Comparison of ENCODE assay signal across 15 mouse cellular contexts in the genomic region with DNA sequence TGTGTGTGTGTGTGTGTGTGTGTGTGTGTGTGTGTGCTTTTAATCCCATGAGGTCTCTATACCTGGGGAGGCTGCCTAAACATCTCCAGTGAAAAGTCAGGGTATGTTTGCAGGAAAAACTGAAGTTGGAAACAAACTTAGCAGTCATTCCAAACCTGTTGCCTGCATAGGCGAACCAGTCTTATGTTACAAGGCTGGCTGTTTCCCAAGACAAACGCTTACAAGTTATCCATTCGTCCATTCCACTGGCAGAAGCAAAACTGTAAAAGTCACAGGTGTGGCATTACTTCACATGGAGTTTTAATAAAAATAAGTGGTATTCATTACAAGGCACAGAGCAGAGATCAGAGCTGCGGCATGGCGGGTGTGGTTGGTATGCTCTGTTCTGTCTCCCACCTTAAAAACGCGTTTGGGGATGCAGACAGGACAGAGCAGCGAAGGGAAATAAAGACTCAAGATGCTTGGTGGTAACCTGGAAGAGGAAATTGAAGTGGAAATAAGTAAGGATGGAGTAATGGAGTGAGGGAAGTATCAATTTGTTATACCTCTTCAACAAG. TPM values are rescaled to one million over a fixed set of nuclear protein-coding genes. Genes with fewer than 3 reads are reported as not detected.
DNase-seq lines count a peak whose midpoint lies in the region; ATAC-seq and TF ChIP-seq lines count a peak whose summit lies in the region.
"Had no signal": no experiment of that assay in that cellular context is flagged by ENCODE, and none has a peak within 500 bp of the region (broad histone marks: within the 10 kb centered on the region; RNA-seq: fewer than 3 reads in every experiment).

No protein-coding gene starts in this region.

- no peaks in the 10 kb centered on the region for H3K9me3 ChIP-seq in heart, embryonic 13.5 days
- no peaks in the 10 kb centered on the region for H3K9me3 ChIP-seq in limb, embryonic 12.5 days
- H3K9me3 ChIP-seq in limb, embryonic 10.5 days (replicated peaks), result no peaks in the 10 kb centered on the region
- no peaks in the 10 kb centered on the region for H3K9me3 ChIP-seq in embryonic facial prominence, embryonic 15.5 days (replicated peaks)
- no peaks in the 10 kb centered on the region for H3K9me3 ChIP-seq in neural tube, embryonic 14.5 days (ENCODE audit: control insufficient read depth, low read length)

- H3K27me3 ChIP-seq in heart, embryonic 13.5 days (replicated peaks), result peaks cover 15% of the 10 kb centered on the region
- peaks cover 36% of the 10 kb centered on the region for H3K27me3 ChIP-seq in limb, embryonic 12.5 days
- peaks cover 52% of the 10 kb centered on the region for H3K27me3 ChIP-seq in limb, embryonic 10.5 days (ENCODE audit: low read depth, poor library complexity, severe bottlenecking)
- H3K27me3 ChIP-seq in embryonic facial prominence, embryonic 15.5 days, result peaks cover 4% of the 10 kb centered on the region
- H3K27me3 ChIP-seq in neural tube, embryonic 14.5 days (ENCODE audit: control insufficient read depth, insufficient read depth, low read length), result no peaks in the 10 kb centered on the region

- H3K9ac ChIP-seq in heart, embryonic 13.5 days, result peak overlapping the region; percentile 86
- H3K9ac ChIP-seq in limb, embryonic 12.5 days (replicated peaks), result no peak overlapping the region
- no peak overlapping the region for H3K9ac ChIP-seq in embryonic facial prominence, embryonic 15.5 days
- H3K9ac ChIP-seq in neural tube, embryonic 14.5 days (replicated peaks; ENCODE audit: low read depth, low read length), result no peak overlapping the region
- H3K9ac ChIP-seq: hindbrain, embryonic 14.5 days had no signal

- WGBS in heart, embryonic 13.5 days, result 54% methylated on average over 8 of the region's 8 CpGs
- 50% methylated on average over 8 of the region's 8 CpGs for WGBS in limb, embryonic 12.5 days
- WGBS in limb, embryonic 10.5 days, result 83% methylated on average over 8 of the region's 8 CpGs
- 59% methylated on average over 8 of the region's 8 CpGs for WGBS in embryonic facial prominence, embryonic 15.5 days
- WGBS in neural tube, embryonic 14.5 days, result 72% methylated on average over 8 of the region's 8 CpGs

- DNase-seq in heart, postnatal 10 days, result no peak
- DNase-seq in limb, embryonic 10.5 days (ENCODE audit: low spot score), result no peak
- no peak for DNase-seq in left cerebral cortex, adult 2 months (ENCODE audit: extremely low spot score in 1 of 2, low spot score in 2 of 2)
- no peak for DNase-seq in liver
- DNase-seq: cerebellum, adult 11 months; kidney, adult 9 months; layer of hippocampus, postnatal 36 days; right cerebral cortex, postnatal 4 days had no signal

- peaks cover 5% of the 10 kb centered on the region for H3K4me1 ChIP-seq in heart, embryonic 13.5 days
- H3K4me1 ChIP-seq in limb, embryonic 12.5 days (replicated peaks), result no peaks in the 10 kb centered on the region; the same call in 1 of the 2 replicates
- peaks cover 10% of the 10 kb centered on the region for H3K4me1 ChIP-seq in limb, embryonic 10.5 days
- peaks cover 11% of the 10 kb centered on the region; the same call in 1 of the 2 replicates for H3K4me1 ChIP-seq in embryonic facial prominence, embryonic 15.5 days
- no peaks in the 10 kb centered on the region for H3K4me1 ChIP-seq in neural tube, embryonic 14.5 days (ENCODE audit: control insufficient read depth, insufficient read depth, low read length)

- intact Hi-C loops in heart, postnatal 10 days (cut with DNase I), result loop anchor here (10.0 kb wide), 1 partner anchor 161 kb away; a partner anchor contains a TSS
- intact Hi-C loops in left cerebral cortex, adult 2 months (cut with DNase I), result no loop called here

- H3K4me2 ChIP-seq in heart, embryonic 13.5 days, result peak overlapping the region; percentile 99
- peak overlapping the region; percentile 100 for H3K4me2 ChIP-seq in limb, embryonic 12.5 days
- H3K4me2 ChIP-seq in embryonic facial prominence, embryonic 15.5 days (replicated peaks), result peak overlapping the region; percentile 99; the same call in 1 of the 2 replicates
- peak overlapping the region; percentile 100; the same call in 1 of the 2 replicates for H3K4me2 ChIP-seq in neural tube, embryonic 14.5 days (ENCODE audit: low read depth, low read length)

- no peak for ATAC-seq in heart, embryonic 13.5 days (ENCODE audit: extremely low read depth, insufficient number of reproducible peaks, low FRiP score, low TSS enrichment)
- no peak for ATAC-seq in limb, embryonic 12.5 days (ENCODE audit: insufficient number of reproducible peaks, insufficient read depth, low FRiP score, low TSS enrichment, low read depth)
- ATAC-seq in embryonic facial prominence, embryonic 15.5 days (ENCODE audit: insufficient number of reproducible peaks, low FRiP score, low TSS enrichment, low read depth), result no peak
- no peak for ATAC-seq in neural tube, embryonic 14.5 days (ENCODE audit: low read depth)
- ATAC-seq: activated CD4-positive, CD25-positive, alpha-beta regulatory T cell, adult 4 months had no signal

- H3K4me3 ChIP-seq in heart, embryonic 13.5 days, result peak overlapping the region; percentile 86
- H3K4me3 ChIP-seq in limb, embryonic 12.5 days (replicated peaks), result no peak overlapping the region
- H3K4me3 ChIP-seq in limb, embryonic 10.5 days, result no peak overlapping the region
- peak overlapping the region; percentile 78 for H3K4me3 ChIP-seq in embryonic facial prominence, embryonic 15.5 days (replicated peaks)
- no peak overlapping the region for H3K4me3 ChIP-seq in neural tube, embryonic 14.5 days (ENCODE audit: low read depth, low read length)
- no peak overlapping the region for H3K4me3 ChIP-seq in left cerebral cortex, adult 2 months

- no peak for TF ChIP-seq CTCF in left cerebral cortex, adult 2 months (IDR thresholded peaks at IDR 0.05)

- H3K36me3 ChIP-seq in heart, embryonic 13.5 days, result no peaks in the 10 kb centered on the region
- H3K36me3 ChIP-seq in limb, embryonic 12.5 days, result no peaks in the 10 kb centered on the region
- no peaks in the 10 kb centered on the region for H3K36me3 ChIP-seq in limb, embryonic 10.5 days
- no peaks in the 10 kb centered on the region for H3K36me3 ChIP-seq in embryonic facial prominence, embryonic 15.5 days
- H3K36me3 ChIP-seq in neural tube, embryonic 14.5 days (ENCODE audit: control insufficient read depth, insufficient read depth, low read length), result no peaks in the 10 kb centered on the region

- H3K27ac ChIP-seq in heart, embryonic 13.5 days (replicated peaks), result peak overlapping the region; percentile 73
- H3K27ac ChIP-seq in limb, embryonic 12.5 days, result no peak overlapping the region
- H3K27ac ChIP-seq in limb, embryonic 10.5 days, result no peak overlapping the region
- H3K27ac ChIP-seq in embryonic facial prominence, embryonic 15.5 days (replicated peaks), result no peak overlapping the region
- H3K27ac ChIP-seq in neural tube, embryonic 14.5 days (ENCODE audit: low read depth, low read length), result no peak overlapping the region
- no peak overlapping the region for H3K27ac ChIP-seq in left cerebral cortex, adult 2 months
- H3K27ac ChIP-seq: hindbrain, embryonic 14.5 days had no signal

RNA-seq across cellular contexts. Expression of a gene that starts 1.9 kb away (rescaled TPM):
- 14.3 and 15.7 TPM in 2 replicates for polyA plus RNA-seq in heart, embryonic 13.5 days (2015; fragmentation: Nextera tagmentation; extraction: Ambion mirVana)
- total RNA-seq in heart, postnatal 10 days (2021), result 1 to 10 TPM; 3.8 to 4.3 TPM
- polyA plus RNA-seq in limb, embryonic 12.5 days (2016; fragmentation: Nextera tagmentation; extraction: Ambion mirVana), result 3.4 and 4.1 TPM in 2 replicates
- 0.45 and 0.48 TPM in 2 replicates for polyA plus RNA-seq in limb, embryonic 10.5 days (2016; fragmentation: Nextera tagmentation; extraction: Ambion mirVana)
- 7.3 and 8.0 TPM in 2 replicates for polyA plus RNA-seq in embryonic facial prominence, embryonic 15.5 days (2015; fragmentation: Nextera tagmentation; extraction: Ambion mirVana)
- polyA plus RNA-seq in neural tube, embryonic 14.5 days (2014; fragmentation: Nextera tagmentation; extraction: Ambion mirVana), result 1.2 and 5.0 TPM in 2 replicates
- total RNA-seq in left cerebral cortex, adult 2 months (2021), result 1 to 10 TPM; 2.4 to 2.5 TPM
- total RNA-seq: MEL had no signal
- polyA plus RNA-seq: activated CD4-positive, CD25-positive, alpha-beta regulatory T cell, adult 4 months had no signal

Comparison
In these comparisons a context has a peak if more than half of its experiments do, and no peak if none do; other contexts are left out.
1. H3K4me3 ChIP-seq: peak in heart, embryonic 13.5 days (single experiment) and embryonic facial prominence, embryonic 15.5 days (single experiment); none in limb, embryonic 12.5 days (single experiment), limb, embryonic 10.5 days (single experiment), neural tube, embryonic 14.5 days (single experiment) and left cerebral cortex, adult 2 months (single experiment).
2. Peak in every context shown above with its lines, with median percentiles within 50 percentile points of each other: H3K4me2 ChIP-seq.